Mouse (Mus musculus) thymus, postnatal 10 days (tissue): ENCODE results near the gene Scgb1b10.
"Not testable (repeated sequence)": the region's sequence is repeated elsewhere in the genome, so short reads cannot be mapped to it uniquely, and the experiment has no call there.

Source experiments
- DNase-seq, 2 experiments: peaks; one replicate each; pipeline ENCODE4 v3.0.0; 2021; ENCODE audit warnings: low spot score in 2 of 2

The Scgb1b10 gene

GRCm38 (mm10) chr7:32100553-32100952 lies at the start of gene Scgb1b10:
Gene Scgb1b10 (plus strand): TSS chr7:32100853.
- DNase-seq, result not testable (repeated sequence)
